Mouse (Mus musculus) right cerebral cortex, adult 18-20 months (tissue): ENCODE data around the gene Pgf.
"Not testable (repeated sequence)": the region's sequence is repeated elsewhere in the genome, so short reads cannot be mapped to it uniquely, and the experiment has no call there.

Experiments
- DNase-seq: peaks from one replicate; pipeline ENCODE4 v3.0.0; 2022; ENCODE audit warnings: mixed read lengths

Pgf gene

DNA sequence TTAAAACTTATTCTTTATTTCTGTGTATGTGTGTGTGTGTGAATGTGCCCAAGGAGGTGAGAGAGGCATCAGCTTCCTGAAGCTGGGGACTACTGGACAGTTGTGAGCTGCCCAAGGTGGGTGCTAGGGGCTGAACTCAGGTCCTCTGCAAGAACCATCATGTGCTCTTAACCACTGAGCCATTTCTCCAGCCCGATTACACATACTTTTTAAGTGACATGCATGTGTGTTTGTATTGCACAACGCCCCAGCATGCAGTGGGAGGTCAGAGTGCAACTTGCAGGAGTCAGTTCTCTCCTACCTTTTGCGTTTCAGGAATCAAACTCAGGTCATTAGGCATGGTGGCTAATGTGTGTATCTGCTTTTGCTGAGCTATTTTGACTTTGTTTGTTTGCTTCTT, 24.6 kb downstream of the Pgf start:
- no peak for DNase-seq

DNA sequence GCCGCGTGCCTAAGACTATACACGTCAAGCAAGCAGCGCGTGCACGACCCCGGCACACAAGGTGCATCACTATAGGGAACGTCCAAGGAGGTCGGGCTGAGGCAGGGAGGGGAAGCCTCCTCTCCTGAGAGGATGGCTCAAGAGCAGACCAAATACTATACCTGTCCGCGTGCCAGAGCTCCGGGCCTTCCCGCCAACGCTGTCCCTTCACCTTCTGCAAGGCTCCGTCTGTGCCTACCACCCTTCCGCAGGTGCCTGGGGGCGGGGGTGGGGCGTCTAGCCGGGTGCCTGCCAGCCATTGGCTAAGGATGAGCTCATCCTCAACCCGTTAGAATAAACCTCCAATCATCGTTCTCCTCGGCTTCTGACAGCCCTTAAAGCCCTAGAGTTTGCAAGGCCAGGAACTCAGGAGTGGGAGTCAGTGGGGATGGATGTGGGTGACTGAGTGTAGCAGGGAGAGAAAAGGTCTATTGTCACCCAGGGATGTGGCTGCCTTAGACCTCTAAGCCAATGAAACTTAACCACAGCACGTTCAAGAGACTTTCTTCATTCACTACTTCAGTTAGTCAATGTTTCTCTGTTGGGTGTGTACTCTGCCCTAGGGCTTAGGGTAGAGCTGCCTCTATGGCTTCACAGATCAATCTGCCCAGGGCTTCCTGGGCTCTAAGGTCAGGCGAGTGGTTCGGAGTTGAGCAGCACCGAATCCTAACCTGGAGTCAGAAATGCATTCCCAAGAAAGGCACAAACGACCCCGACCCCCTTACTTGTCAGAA, 26.4 kb downstream of the Pgf start, which contains the start of gene Rps6kl1:
Rps6kl1 (minus strand) TSS at position 263 of the 773 bp plus-strand sequence.
- DNase-seq, result peak; percentile 87

DNA sequence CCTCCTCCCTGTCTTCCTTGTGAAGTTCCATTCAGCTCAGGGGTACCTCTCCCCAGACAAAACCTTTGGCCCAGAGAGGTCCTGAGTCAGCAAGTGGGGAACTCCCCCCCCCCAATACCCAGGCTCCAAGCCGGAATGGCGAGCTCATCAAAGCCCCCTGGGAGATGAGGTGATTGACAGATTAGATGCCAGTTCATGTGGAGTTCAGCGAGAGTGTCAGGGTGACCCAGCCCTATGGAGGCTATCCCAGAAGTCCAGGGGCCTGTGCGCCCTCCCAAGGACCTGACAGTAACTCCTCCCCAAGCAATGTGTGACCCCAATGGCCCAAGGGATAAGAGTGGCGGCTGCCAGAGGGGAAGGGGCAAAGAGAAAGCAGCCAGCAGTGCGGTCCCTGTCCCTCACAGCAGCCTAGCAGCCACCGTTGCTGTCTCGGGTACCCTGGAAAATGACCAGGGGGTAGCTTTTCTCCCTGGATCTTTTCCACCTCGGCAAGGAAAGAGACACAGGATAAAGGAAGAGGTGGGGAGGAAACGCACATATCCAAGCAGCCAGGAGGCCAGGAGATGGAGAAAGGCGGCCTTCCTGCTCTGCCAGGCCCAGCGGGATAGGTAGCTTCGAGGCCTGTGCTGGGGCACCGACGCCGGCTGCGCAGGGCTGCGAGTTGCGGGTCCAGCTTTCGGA, 27.1 kb downstream of the Pgf start:
- no peak for DNase-seq

DNA sequence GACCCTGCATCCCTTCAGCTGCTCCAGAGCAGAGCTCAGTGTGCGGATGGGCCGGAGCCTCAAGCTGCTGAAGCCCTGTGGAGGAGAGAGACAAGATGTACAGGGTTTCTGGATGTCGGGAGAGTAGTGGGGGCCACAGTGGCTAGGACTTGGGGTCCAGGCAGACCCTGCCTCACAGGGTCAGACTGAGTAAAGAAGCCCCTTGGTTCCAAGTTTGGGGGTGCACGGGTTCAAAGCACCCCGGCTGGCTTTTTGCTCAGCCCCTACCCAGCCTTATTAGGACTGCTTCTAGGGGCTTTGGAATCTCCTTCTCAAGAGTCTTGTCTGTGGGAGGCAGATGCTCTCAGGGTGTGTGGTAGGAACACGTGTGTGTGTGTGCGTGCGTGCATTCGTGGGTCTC, 30.7 kb downstream of the Pgf start:
- DNase-seq, result no peak

DNA sequence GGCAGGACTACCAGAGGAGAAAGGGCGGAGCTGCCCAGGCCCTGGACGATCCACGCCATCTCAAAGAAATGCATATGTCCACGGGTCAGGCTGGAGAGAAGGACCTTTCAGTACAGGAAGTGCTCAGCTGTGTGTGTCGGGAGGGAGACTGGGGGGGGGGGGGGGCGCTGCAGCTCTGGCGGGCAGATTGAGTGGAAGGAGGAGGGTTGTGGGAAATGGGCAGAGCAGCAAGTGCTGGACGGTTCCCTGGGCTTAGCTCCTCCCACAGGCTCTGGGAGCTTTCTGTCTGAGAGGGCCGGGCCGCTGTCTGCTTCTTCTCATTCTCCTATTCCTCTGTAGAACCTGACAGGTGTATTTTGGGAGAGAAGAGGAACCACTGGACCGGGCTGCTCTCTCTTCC, 31.2 kb downstream of the Pgf start:
- DNase-seq, result no peak

DNA sequence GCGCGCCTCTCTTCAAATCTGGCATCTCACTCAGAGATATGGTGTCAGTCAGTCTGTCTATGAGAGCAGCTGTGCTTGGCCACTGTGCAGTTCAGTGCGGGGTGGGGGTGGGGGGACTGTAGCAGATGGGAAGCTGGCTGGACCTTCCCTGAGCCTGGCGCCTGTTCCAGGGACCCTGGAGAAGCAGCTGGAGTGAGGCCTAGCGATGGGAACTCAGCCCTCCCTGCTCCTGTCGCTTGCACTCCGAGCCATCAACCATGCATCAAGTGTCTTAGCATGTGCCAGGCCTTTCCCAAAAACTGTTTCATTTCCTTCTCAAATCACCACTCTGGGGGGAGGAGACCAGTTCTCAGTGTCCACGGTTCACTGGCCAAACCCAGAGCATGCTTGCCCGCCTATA, 32.0 kb downstream of the Pgf start:
- no peak for DNase-seq

DNA sequence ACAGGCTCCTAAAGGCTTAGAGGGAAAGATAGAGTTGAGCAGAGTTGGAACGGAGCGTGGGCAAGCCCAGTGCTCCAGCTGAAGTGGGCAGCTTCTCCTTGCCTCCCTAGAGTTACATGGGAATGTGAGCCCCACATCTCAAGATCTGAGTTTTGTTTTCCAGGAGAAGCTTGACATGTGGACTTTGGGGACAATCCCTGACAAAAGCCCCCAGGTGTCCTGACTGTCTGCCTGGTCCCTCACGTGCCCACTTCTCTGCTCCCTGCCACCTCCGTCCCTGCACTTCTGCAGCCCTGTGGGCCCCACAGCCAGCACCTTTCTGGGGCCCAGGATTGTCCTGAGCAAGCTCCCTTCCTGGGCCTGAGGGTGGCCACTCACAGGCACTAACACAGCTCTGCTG, 32.8 kb downstream of the Pgf start:
- DNase-seq, result no peak

DNA sequence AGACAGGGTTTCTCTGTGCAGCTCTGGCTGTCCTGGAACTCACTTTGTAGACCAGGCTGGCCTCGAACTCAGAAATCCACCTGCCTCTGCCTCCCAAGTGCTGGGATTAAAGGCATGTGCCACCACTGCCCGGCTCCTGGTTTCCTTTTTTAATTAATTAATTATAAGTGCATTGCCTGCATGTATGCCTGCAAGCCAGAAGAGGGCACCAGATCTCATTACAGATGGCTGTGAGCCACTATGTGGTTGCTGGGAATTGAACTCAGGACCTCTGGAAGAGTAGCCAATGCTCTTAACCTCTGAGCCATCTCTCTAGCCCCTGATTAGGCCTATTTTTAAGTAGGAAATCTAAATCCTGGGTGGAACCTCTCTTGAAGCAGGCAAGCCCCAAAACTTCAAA, 33.3 kb downstream of the Pgf start:
- not testable (repeated sequence) for DNase-seq

DNA sequence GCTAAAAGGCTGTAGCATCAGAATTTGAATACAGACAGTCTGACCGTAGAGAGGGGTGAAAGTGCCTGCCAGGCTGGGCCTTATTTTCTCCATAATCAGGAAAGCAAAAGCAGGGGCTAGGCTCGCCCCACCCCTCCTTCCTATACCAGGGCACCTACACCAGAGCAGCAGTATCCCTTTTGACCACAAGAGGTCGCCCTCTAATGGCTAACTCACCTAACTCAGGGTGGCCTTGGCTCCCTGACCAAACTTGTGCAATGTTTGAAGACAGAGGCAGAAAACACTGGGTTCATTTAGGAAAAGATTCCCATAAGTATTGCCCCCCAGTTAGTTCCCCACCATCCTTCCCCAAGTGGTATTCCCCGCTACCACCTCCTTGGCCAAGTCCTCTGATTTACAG, 34.8 kb downstream of the Pgf start:
- peak; percentile 78 for DNase-seq

DNA sequence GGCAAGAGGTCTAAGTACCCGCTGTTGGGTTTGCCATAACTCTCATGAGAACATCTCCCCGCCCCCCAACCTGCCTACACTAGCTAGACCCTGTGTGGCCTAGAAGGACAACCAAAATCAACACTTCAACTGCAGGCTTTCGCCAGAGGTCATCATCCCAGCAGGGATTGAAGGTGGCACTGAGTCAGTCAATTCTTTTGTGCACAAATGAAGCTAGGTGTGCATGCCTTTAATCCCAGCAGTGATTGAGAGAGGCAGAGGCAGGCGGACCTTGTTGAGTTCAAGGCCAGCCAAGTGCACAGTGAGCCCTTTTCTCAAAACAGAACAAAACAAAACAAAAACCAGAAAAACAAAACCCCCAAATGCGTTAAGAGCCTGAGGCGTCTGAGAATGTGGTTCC, 36.5 kb downstream of the Pgf start:
- no peak for DNase-seq

DNA sequence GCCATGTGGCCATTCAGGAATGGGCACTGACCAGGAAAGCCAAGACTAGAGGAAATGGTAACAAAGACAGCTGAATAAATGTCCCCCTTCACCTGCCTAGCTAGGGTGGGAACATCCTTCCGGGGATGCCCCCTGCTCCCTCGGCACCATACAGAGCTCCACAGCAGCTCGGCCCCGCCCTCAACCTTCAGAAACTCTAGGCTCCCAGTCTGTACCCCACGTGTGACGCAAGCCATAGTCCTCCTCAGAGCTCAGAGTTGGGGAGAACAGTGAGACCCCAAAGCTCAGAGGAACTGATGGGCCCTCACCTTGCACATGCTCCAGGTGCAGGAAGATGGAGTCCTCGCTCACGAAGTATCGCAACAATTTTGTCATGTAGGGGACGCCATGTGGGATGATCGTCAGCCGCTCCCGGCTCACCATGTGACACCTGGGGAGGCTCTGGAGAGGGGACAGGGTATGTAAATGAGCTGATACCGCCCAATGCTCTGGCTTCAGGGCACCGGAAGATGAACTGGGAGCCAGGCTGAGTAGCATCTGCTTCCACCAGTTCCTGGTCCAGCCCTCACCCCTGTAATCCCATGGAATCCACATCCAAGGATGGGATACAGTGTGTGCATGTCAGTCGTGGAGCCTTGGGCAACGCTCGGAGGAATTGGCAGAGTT, 37.4 kb downstream of the Pgf start:
- DNase-seq, result no peak

DNA sequence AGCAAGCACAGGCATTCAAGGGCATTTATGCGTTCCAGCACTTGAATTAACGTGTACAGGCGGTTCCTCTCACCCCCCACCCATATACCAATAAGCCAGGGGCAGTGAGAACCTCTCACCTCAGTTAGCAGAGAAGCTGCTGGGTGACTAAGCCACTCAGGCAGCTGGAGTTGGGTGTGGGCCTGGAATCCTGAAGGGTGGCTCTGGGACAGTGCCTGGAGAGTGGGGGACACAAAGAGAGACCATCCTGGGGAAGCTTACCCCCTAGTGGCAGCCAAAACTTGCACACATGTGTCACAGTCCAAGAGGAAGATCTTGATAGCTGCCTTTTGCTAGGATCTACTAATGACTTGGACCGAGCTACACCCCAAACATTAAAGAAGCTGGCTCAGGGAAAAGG, 41.0 kb downstream of the Pgf start:
- DNase-seq, result no peak

DNA sequence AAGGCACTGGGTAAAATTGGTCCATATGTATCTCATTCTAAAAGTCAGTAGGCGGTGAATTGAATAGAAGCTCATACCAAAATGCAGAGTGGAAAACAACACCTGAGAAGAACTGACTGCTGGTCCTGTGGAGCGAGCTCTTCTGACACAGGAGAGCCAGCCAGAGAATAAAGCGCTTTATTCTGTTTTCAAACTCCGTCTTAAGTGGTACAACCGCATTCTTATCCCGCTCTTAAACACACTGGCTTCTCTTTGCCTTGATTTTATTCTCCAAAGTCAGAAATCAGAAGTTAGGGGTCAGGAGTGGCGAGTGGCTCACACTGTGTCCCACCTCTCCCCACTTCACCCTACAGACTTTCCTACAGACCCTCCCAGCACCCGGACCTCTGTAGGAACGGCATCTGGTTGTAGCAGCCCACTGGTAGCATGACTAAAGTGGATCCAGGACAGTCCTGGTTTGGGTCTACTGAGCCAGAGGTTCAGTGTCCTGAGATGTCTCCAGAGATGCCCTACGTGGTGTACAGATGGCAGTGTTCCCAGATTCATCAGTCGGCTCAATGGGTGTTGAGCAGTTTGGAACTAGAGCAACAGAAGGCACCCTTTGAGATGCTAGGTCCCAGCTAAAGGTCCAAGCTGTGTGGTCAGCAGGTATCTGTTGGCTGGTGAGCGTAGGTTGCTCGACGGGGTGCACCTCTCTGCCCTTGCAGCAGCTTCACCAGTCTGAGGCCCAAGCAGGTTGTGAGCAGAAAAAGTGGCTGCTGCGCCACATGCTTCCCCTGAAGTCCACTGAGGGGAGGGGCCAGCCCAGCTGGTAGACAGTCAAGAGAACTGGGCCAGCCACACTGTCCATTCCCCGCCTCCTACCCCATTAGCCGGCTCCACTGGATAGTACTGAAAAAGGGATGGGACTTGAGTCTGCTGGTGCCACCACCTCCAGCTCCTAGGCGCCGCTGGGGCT, 41.8 kb downstream of the Pgf start:
- no peak for DNase-seq

DNA sequence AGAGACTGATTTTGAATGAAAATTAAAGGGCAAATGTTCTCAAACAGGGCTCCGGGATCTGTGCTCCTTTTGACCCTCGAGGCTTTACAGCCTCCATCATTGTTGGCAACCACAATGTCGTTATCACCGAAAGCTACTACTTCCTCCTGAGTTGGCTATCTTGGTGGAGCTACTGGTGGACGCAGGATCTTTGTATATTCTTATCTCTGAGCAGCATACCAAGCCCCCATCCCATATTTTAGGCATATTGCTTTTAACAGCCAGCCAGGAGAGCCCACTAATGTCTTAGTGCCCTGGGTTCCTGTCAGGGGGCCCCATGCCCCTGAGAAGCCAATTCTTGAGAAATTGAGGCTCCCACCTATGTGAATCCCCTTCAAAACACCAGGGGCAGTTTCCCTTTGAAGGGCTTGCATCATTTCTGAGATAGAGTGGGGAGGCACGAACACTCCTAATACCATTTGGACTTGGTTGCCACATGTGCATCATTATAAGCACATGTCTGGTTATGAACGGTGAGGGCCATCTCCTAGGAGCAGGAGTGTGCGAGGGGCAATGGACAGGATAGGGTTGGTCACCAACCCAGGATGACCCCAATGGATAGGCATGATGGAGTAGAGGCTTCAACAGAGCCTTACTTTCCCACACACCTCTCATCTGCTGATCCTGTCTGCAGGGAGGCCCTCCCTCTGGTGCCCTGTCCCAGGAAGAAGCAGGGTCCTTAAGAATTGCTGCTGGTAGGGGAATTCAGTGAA, 43.4 kb downstream of the Pgf start:
- DNase-seq, result no peak

DNA sequence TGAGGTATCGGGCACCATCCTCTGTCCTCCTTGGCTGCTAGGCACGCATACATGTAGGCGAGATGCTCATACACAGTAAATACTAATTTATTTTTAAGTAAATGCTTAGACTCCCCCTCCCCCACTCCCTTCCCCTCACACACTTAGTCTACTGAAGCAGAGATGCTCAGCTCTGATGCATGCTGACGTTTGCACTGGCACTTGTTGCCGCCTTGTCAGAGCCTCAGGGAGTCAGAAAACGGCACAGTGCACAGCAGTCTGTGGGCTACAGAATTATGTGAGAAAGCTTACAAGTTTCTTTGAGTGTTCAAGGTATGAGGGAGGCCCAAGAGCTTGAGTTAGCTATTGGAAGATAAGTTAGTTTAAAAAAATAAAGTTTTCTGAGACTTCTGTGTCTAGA, 46.2 kb downstream of the Pgf start:
- no peak for DNase-seq

DNA sequence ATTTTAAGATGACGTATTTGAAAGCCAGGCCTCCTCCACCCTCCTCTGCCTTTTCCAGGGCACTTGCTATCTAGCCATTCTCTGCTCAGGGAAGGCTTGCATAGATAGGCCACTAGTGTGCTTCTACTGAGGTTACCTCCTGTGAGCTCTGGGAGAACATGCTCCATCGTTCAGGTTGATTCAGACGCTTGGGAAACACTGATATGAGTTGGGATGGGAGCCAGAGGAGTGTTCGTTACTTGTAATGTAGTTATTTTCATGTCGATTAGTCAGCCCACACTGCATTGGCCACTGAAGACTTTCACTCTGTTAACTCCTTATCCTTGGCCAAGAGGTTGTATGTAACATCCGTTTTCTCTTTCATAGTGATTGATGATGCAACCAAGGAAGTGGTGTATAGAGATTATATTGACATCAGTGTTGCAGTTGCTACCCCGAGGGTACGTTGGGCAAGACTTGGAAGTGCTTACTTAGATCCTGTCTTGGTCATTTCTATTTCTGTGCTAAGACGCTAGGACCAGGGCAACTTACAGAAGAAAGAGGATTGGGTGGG, 48.1 kb downstream of the Pgf start:
- DNase-seq, result no peak

DNA sequence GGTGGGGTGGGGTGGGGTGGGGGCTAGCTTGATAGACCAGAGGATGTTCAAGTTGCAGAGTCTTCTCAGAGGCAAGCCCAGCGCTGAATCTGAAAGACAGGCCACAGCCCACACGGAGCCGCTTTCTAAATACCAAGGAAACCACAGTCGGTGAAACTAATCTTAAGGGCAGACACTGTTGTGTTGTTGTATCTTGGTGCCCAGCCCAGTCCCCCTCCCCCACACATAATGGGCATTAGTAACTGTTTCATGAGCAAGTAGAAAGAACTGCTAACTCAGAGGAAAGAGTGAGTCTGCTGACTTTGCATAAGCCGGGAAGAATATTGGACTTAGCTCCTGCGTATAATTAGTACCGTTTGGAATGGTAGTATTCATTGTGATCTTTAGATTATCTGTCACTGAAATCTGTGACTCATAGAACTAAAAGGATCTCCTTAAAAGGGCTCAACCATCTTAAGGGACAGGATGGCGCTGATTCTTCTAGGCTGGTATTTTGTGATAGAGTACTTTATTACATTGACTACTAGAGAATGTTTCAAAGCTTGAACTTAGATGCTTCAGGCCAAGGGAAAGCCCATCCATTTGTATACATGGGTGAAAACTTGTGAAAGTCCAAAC, 50.5 kb downstream of the Pgf start:
- no peak for DNase-seq

DNA sequence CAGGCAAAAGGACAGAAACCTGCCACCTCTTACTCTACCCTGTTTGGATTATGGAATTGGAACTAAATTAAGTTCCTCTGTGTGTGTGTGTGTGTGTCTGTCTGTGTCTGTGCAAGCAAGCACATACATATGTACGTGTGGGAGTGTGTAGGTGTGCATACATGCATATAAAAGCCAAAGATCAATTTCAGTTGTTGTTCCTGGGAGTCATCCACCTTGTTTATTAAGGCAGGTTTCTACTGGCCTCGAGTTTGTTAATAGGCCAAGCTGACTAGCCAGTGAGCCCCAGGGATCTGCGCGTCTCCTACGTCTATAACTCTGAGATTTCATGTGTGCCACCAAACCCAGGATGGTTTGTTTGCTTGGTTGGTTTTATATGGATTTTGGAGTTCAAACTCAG, 52.8 kb downstream of the Pgf start:
- DNase-seq, result no peak

DNA sequence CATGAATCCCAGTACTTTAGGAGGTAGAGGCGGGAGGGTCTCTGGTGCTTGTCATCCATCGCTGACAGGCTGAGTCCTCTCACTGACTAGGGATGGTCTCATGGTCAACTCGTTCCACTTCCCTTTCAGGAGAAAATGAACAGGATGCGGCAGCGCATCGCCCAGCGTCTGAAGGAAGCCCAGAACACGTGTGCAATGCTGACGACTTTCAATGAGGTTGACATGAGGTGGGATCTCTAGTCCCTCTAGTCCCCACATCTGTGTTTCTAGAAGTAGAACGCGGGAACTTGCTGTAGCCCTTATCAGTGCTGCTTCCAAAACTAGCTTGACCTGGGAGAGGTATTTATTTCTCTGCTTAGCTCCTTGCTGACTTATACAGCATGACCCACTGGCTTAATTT, 53.9 kb downstream of the Pgf start:
- no peak for DNase-seq

DNA sequence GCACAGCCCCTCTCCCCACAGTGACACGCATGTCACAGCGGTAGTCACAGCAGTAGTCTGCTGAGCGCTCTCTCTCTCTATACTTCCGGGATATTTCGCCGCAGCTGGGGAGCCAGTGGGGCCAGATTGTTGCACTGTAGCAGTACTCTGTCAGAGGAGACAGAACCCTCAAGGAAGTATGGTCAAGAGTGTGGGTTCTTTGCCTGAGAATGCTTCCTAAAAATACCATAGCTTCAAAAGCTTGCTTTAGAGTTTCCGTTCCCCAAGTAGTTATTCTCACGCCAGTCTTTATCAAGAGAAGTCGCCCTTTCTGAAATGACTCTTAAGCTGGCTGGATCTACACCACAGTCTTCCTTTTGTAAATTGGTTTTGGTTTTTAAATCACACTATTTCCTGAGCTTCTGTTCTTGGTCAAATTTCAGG, 54.5 kb downstream of the Pgf start:
- no peak for DNase-seq

DNA sequence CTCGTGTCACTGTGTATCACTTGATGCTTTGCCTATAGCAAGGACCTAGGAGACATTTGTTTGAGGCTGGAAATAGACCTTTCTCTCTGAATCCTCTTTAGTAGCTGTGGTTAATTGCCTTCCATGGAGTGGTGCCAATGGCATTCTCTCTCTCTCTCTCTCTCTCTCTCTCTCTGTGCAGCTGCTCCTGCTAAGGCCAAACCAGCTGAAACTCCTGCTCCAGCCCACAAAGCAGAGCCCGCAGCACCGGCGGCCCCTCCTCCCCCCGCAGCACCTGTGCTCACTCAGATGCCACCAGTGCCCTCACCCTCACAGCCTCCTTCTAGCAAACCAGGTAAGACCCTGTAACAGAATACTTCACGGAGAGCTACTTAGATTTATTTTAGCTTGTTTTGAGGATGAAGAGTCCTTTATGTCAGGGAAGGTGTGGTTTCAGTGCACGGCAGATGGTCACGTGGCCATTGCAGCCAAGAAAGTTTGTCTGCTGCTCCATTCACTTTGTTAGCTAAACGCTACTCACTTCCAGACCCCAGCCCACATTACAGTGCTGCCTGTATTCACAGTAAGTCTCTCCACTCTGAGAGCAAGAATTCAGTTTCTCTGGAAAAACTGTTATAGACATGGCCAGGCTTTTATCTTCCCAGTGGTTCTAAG, 55.7 kb downstream of the Pgf start:
- no peak for DNase-seq
